Mouse (Mus musculus) forebrain, embryonic 11.5 days (tissue): Measurements from ENCODE around the gene Trappc10. TPM values are rescaled to one million over a fixed set of nuclear protein-coding genes. Genes with fewer than 3 reads are reported as not detected.

ENCODE experiments used
- ATAC-seq: fragments of 200-750 bp; cut with Nextera tagmentation; replicated peaks from 2 replicates; pipeline ENCODE4 v1.8.0; 2017; ENCODE audit warnings: moderate TSS enrichment; ENCODE audit not compliant: low FRiP score
- DNase-seq: peaks from one replicate; pipeline ENCODE4 v3.0.0-alpha.2; 2017; ENCODE audit warnings: low spot score
- H3K27ac ChIP-seq: fragments of 300-500 bp; sonication (generic); 2 replicates; pipeline ENCODE4 v1.5.1; 2014; ENCODE audit warnings: low read depth, low read length
- H3K27me3 ChIP-seq: fragments of 300-500 bp; sonication (generic); 2 replicates; pipeline ENCODE4 v1.6.1; 2014; ENCODE audit warnings: mild to moderate bottlenecking, low read length, mixed read lengths; ENCODE audit not compliant: control insufficient read depth, insufficient read depth
- H3K36me3 ChIP-seq: fragments of 300-500 bp; sonication (generic); 2 replicates; pipeline ENCODE4 v1.6.1; 2014; ENCODE audit warnings: mild to moderate bottlenecking, low read length, moderate library complexity, mixed read lengths; ENCODE audit not compliant: control insufficient read depth, insufficient read depth
- H3K4me1 ChIP-seq: fragments of 300-500 bp; sonication (generic); replicated peaks from 2 replicates; pipeline ENCODE4 v1.6.1; 2014; ENCODE audit warnings: low read length, mixed read lengths; ENCODE audit not compliant: control insufficient read depth, insufficient read depth
- H3K4me2 ChIP-seq: fragments of 300-500 bp; sonication (generic); 2 replicates; pipeline ENCODE4 v1.6.1; 2014; ENCODE audit warnings: low read depth, mild to moderate bottlenecking, low read length, moderate library complexity, mixed read lengths; ENCODE audit not compliant: severe bottlenecking
- H3K4me3 ChIP-seq: fragments of 300-500 bp; sonication (generic); 2 replicates; pipeline ENCODE4 v1.5.1; 2014; ENCODE audit warnings: low read depth, low read length
- H3K9ac ChIP-seq: fragments of 300-500 bp; sonication (generic); 2 replicates; pipeline ENCODE4 v1.6.1; 2014; ENCODE audit warnings: low read length
- H3K9me3 ChIP-seq: fragments of 300-500 bp; sonication (generic); 2 replicates; pipeline ENCODE4 v1.6.1; 2016; ENCODE audit warnings: low read length, mixed read lengths; ENCODE audit not compliant: control insufficient read depth
- WGBS: fragments of 180-500 bp; shearing (Covaris S2); extraction: QIAGEN DNeasy Blood & Tissue Kit; methylation state at CpG from one replicate; pipeline ENCODE4 v1.1.7; 2014; 5-methylcytosine and 5-hydroxymethylcytosine counted together
- polyA plus RNA-seq: library from polyadenylated mRNA; unstranded; fragments of >200 nt; fragmentation: Nextera tagmentation; extraction: Ambion mirVana; gene quantifications from 2 replicates; pipeline ENCODE4 v1.2.1, GENCODE M21; 2014

Trappc10 gene
- 15.5 and 19.9 TPM in 2 replicates for polyA plus RNA-seq

DNA sequence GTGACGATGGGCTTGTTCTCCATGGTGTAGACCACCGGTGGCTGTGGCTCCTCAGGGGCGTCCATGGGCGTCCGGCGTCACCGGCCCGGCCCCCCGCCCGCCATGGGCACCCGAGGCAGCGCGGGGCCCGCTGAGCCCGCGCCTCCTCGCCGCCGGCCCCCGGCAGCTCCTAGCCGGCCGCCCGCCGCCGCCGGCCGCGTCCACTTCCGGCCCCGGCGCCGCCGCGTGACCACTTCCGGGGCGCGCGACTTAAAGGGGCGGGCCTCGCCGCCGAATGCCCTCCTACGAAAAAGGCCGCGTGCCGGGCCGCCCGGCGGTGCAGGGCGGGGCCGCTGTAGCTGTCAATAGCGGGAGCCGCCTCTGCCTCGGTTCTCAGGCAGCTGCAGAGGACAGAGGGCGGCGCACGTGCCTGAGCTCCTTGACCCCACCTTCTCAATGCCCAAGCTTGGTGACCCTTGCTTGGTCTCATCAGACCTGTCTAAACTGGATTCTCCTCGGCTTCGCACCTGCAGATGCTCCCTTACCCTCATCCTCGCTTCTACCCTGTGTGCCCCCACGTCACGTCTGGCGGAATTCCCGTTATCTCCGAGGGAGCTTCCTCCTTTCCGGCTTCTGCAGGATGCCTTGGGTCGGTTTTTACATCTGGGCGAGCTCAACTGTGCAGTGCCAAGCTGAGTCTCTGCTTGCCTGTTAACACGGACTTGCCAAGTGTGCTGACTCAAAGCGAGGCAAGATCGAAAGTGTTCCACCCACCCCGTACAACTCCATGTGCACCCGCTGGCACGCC lies at the start of gene Trappc10:
Gene Trappc10, minus strand, starts transcription at position 204 of the 787 bp plus-strand sequence.
- DNase-seq: peak; percentile 90
- peak; percentile 95 for ATAC-seq
- H3K27me3 ChIP-seq: no peaks in the 10 kb centered on the region
- peak within 1 kb of the TSS; percentile 95 for H3K4me2 ChIP-seq
- peak within 1 kb of the TSS; percentile 64 for H3K9ac ChIP-seq
- peak within 1 kb of the TSS; percentile 83 for H3K4me3 ChIP-seq
- WGBS: 1% methylated on average over 47 of the region's 74 CpGs
- no peak within 1 kb of the TSS for H3K27ac ChIP-seq
- no peaks in the 10 kb centered on the region for H3K36me3 ChIP-seq
- peaks cover 4% of the 10 kb centered on the region; the same call in 1 of the 2 replicates for H3K4me1 ChIP-seq
- H3K9me3 ChIP-seq: no peaks in the 10 kb centered on the region

DNA sequence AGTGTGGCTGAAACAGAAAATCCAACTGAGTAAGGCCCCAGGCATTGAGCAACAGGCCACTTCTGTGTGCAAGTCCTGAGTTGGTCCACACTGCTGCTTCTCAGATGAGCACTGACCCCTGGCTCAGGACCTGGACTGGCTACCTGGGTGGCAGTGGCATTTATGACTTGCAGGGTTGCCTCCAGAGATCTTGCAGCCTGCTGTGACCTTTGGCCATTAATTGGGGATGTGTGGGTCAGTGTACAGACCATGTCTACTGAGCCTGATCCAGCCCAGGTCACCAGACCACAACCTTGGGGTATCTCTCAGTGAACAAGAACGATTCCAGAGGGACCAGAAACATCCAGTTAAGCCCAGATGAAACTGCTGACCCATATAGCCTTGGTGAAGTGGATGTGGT lies 49.1 kb upstream of the Trappc10 start:
- H3K4me1 ChIP-seq: no peaks in the 10 kb centered on the region
- H3K9ac ChIP-seq: no peak overlapping the region
- H3K27ac ChIP-seq: no peak overlapping the region
- no peaks in the 10 kb centered on the region for H3K27me3 ChIP-seq
- no peak overlapping the region for H3K4me3 ChIP-seq
- H3K9me3 ChIP-seq: no peaks in the 10 kb centered on the region
- H3K4me2 ChIP-seq: no peak overlapping the region
- ATAC-seq (no peak), DNase-seq (no peak)
- no peaks in the 10 kb centered on the region for H3K36me3 ChIP-seq
- WGBS: 84% methylated on average over 1 of the region's 1 CpGs

DNA sequence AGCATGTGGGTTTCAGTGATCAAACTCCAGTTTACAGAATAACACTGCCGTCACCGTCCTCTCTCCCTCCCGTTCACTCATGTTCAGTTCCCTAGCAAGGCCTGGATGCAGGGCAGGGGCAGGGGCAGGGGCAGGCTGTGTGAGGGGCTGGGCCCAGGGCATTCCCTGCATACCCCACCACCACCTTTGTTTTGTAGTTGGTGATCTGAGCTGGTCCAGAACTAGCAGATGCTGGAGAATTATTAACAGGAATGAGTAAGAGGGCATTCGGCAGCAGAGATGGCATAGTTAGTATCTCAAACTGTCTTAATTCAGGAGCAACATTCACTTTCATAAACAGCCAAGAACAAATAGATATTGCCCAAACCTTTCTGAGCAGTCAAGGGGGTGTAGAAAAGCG lies 47.9 kb upstream of the Trappc10 start:
- H3K4me3 ChIP-seq: no peak overlapping the region
- no peaks in the 10 kb centered on the region for H3K36me3 ChIP-seq
- H3K9ac ChIP-seq: no peak overlapping the region
- H3K4me1 ChIP-seq: no peaks in the 10 kb centered on the region
- no peak for ATAC-seq
- no peaks in the 10 kb centered on the region for H3K27me3 ChIP-seq
- no peak overlapping the region for H3K27ac ChIP-seq
- H3K4me2 ChIP-seq: no peak overlapping the region
- 90% methylated on average over 5 of the region's 5 CpGs for WGBS
- no peak for DNase-seq
- H3K9me3 ChIP-seq: no peaks in the 10 kb centered on the region

DNA sequence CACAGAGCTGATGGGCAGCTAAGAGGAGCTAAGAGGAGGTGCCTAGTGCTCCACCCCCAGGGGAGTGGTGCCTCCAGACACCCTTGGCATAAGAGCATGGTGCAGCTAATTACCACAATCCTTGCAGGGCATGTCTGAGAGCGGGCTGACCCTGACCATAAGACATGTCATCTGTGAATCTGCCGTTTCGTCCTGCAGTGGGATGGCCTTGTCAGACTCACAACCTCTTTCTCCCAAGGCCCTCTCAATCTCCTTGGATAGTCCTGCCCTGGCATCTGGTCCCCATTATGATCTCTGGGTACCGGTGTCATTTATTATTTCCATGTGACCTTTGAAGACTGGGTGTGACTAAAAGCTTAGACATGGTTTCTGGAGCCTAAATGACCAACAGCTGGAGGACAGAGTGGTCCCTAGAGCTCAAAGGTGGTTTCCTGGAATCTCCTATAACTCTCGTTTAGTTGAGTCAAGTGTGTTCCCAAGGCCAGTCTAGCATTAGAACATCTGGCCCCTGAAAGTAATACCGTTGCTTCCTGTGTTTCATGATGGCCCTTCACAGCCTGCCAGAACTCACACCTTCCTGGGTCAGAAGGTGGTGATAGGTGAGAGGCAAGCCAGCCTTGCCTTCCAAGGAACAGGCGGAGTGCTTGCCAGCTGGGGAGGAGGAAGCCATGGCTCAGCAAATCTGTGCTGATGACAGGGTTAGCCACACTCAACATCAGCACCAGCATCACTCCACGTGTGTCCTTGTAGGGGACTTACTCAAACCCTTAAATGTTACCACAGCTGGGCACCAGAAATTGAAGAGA lies 46.5 kb upstream of the Trappc10 start:
- H3K9ac ChIP-seq: no peak overlapping the region
- WGBS: 85% methylated on average over 8 of the region's 8 CpGs
- DNase-seq (no peak), ATAC-seq (no peak)
- H3K4me2 ChIP-seq: no peak overlapping the region
- no peak overlapping the region for H3K27ac ChIP-seq
- no peaks in the 10 kb centered on the region for H3K9me3 ChIP-seq
- H3K4me1 ChIP-seq: no peaks in the 10 kb centered on the region
- H3K36me3 ChIP-seq: no peaks in the 10 kb centered on the region; the same call in 1 of the 2 replicates
- H3K27me3 ChIP-seq: no peaks in the 10 kb centered on the region
- H3K4me3 ChIP-seq: no peak overlapping the region

DNA sequence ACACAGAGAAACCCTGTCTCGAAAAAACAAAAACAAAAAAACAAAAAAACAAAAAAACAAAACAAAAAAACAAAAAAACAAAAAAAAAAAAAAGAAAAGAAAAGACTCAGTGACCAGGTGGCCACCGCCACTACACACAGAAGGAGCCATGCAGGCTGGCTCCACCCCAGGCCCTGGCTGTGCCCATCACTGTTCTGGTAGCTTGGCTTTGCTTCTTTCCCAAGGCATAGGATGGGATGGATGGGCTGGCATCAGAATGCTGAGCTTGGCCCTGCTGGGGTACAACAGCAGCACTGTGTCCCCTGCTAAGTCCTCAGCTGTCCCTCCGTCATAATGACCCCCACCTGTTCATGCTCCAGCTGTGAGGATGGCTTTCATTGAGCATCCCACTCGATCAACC lies 44.5 kb upstream of the Trappc10 start:
- no peak for DNase-seq
- Histone ChIP-seq H3K4me1 (no peaks in the 10 kb centered on the region), H3K9ac (no peak overlapping the region), H3K36me3 (no peaks in the 10 kb centered on the region; the same call in 1 of the 2 replicates), H3K9me3 (no peaks in the 10 kb centered on the region), H3K27me3 (no peaks in the 10 kb centered on the region), H3K4me2 (no peak overlapping the region), H3K4me3 (no peak overlapping the region), H3K27ac (no peak overlapping the region)
- WGBS: 84% methylated on average over 4 of the region's 4 CpGs
- ATAC-seq: no peak

- Histone ChIP-seq H3K4me1 (no peaks in the 10 kb centered on the region), H3K27me3 (no peaks in the 10 kb centered on the region), H3K9ac (no peak overlapping the region), H3K27ac (no peak overlapping the region), H3K36me3 (no peaks in the 10 kb centered on the region; the same call in 1 of the 2 replicates), H3K4me2 (no peak overlapping the region), H3K4me3 (no peak overlapping the region), H3K9me3 (no peaks in the 10 kb centered on the region)
- no peak for DNase-seq
- WGBS: 85% methylated on average over 5 of the region's 5 CpGs
- ATAC-seq: no peak
Observed at GRCm38 (mm10) chr10:78288135-78288534, 43.7 kb upstream of the Trappc10 start.

- Histone ChIP-seq H3K27ac (no peak overlapping the region), H3K9ac (no peak overlapping the region), H3K4me1 (no peaks in the 10 kb centered on the region), H3K4me2 (no peak overlapping the region), H3K4me3 (no peak overlapping the region), H3K36me3 (no peaks in the 10 kb centered on the region; the same call in 1 of the 2 replicates), H3K27me3 (no peaks in the 10 kb centered on the region), H3K9me3 (no peaks in the 10 kb centered on the region)
- ATAC-seq (no peak), DNase-seq (no peak)
- WGBS: 95% methylated on average over 22 of the region's 22 CpGs
Observed at GRCm38 (mm10) chr10:78287465-78288132, 43.2 kb upstream of the Trappc10 start.

GRCm38 (mm10) chr10:78285959-78286358 lies 41.5 kb upstream of the Trappc10 start:
- no peak overlapping the region for H3K9ac ChIP-seq
- H3K27ac ChIP-seq: no peak overlapping the region
- DNase-seq (no peak), ATAC-seq (no peak)
- no peak overlapping the region for H3K4me3 ChIP-seq
- 91% methylated on average over 4 of the region's 4 CpGs for WGBS
- H3K27me3 ChIP-seq: no peaks in the 10 kb centered on the region
- no peaks in the 10 kb centered on the region for H3K9me3 ChIP-seq
- no peak overlapping the region for H3K4me2 ChIP-seq
- H3K36me3 ChIP-seq: peaks cover 4% of the 10 kb centered on the region; the same call in 1 of the 2 replicates
- no peaks in the 10 kb centered on the region for H3K4me1 ChIP-seq
